Mouse (Mus musculus) embryonic facial prominence, embryonic 12.5 days (tissue): Measurements from ENCODE around the gene Trpm5. TPM values are rescaled to one million over a fixed set of nuclear protein-coding genes. Genes with fewer than 3 reads are reported as not detected.

Source experiments
- ATAC-seq: fragments of 200-750 bp; cut with Nextera tagmentation; 2 replicates; pipeline ENCODE4 v1.8.0; 2017; ENCODE audit not compliant: insufficient number of reproducible peaks, insufficient read depth, low FRiP score, low TSS enrichment
- H3K27ac ChIP-seq: fragments of 300-500 bp; sonication (generic); 2 replicates; pipeline ENCODE4 v1.5.1; 2016; ENCODE audit warnings: mild to moderate bottlenecking
- H3K27me3 ChIP-seq: fragments of 300-500 bp; sonication (generic); 2 replicates; pipeline ENCODE4 v1.6.1; 2016; ENCODE audit warnings: mild to moderate bottlenecking, moderate library complexity
- H3K36me3 ChIP-seq: fragments of 300-500 bp; sonication (generic); 2 replicates; pipeline ENCODE4 v1.6.1; 2016; ENCODE audit warnings: mild to moderate bottlenecking
- H3K4me1 ChIP-seq: fragments of 300-500 bp; sonication (generic); 2 replicates; pipeline ENCODE4 v1.6.1; 2016
- H3K4me2 ChIP-seq: fragments of 300-500 bp; sonication (generic); replicated peaks from 2 replicates; pipeline ENCODE4 v1.6.1; 2016; ENCODE audit warnings: mild to moderate bottlenecking, moderate library complexity
- H3K4me3 ChIP-seq: fragments of 300-500 bp; sonication (generic); 2 replicates; pipeline ENCODE4 v1.5.1; 2016; ENCODE audit warnings: mild to moderate bottlenecking
- H3K9ac ChIP-seq: fragments of 300-500 bp; sonication (generic); 2 replicates; pipeline ENCODE4 v1.6.1; 2016; ENCODE audit warnings: mild to moderate bottlenecking, moderate library complexity
- H3K9me3 ChIP-seq: fragments of 300-500 bp; sonication (generic); 2 replicates; pipeline ENCODE4 v1.6.1; 2016; ENCODE audit warnings: mild to moderate bottlenecking, moderate library complexity
- WGBS: fragments of 180-500 bp; shearing (Covaris S2); methylation state at CpG from one replicate; pipeline ENCODE4 v1.1.7; 2016; 5-methylcytosine and 5-hydroxymethylcytosine counted together
- polyA plus RNA-seq: library from polyadenylated mRNA; unstranded; fragments of >200 nt; fragmentation: Nextera tagmentation; extraction: Ambion mirVana; gene quantifications from 2 replicates; pipeline ENCODE4 v1.2.1, GENCODE M21; 2016

The Trpm5 gene
- polyA plus RNA-seq, result 5.2 and 6.2 TPM in 2 replicates

DNA sequence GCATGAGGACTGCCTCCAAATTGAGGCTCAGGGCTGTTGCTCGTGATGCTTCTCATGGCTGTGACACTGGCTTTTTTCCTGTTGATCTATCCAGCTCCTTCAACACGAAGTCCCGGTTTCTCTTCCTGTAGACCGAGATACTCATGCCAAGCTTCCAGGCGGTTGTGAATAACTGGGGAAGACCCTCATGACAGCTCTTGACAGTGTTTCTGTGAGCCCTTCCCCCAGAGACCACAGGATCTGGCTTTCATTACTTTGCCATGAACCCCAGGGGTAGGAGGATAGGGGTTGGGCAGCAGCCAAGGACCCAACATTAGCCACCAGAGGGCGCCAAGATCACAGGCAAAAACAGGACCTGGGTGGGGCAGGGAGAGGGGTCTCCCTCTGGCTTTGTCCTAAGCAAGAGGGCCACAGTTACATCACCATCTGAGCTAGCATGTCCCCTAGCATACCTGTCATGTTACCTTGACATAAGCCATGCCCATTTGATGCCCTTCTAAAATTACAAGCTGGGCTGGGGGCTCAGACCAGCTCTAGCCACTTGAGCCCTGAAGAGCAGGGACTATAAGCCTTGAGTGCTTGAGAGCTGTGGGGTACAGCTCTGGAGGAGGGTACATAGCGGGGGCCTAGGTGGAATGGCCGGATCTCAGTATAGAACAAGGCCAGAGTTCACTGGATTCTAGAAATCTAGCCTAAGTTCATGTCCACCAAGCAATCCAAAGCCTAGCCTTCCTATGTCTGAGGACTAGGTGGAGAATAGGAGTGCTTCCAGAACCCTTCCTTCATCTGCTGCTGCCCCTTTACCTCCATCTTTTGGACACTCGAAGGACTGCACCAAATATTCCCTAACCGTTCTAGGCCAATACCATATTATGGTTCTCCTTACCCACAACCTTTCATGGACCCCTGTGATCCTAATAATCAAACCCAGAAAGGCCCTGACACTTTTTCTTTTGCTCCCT lies at the start of gene Trpm5:
Gene Trpm5, minus strand, starts transcription at position 51 of the 962 bp plus-strand sequence.
- Histone ChIP-seq H3K36me3 (no peaks in the 10 kb centered on the region), H3K4me3 (no peak within 1 kb of the TSS), H3K9me3 (no peaks in the 10 kb centered on the region), H3K9ac (no peak within 1 kb of the TSS), H3K27me3 (no peaks in the 10 kb centered on the region), H3K4me2 (no peak within 1 kb of the TSS), H3K27ac (no peak within 1 kb of the TSS), H3K4me1 (no peaks in the 10 kb centered on the region)
- 0 out of 2 replicates have a peak, but pooled peaks have one; percentile 3 for ATAC-seq
- WGBS, result 36% methylated on average over 10 of the region's 10 CpGs

DNA sequence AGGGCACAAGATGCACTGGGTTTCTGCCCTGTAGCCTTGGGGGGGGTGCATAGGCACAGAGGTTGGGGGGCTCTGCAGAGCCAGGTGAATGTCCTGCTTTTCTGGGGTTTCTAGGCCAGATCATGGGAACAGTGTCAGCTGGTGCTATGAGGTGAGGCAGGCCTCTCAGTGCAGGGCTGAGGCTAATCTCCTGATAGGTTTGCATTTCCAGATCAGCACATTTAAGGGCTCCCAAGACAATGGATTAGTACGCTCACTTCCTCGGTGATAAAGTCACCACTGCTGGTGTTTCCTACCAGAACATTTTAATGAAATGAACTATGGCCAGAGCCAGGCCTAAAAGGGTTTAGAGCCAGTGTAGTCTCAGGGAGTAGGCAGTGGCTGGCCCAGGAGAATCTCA lies 48.2 kb upstream of the Trpm5 start:
- H3K36me3 ChIP-seq, result no peaks in the 10 kb centered on the region
- no peak for ATAC-seq
- no peaks in the 10 kb centered on the region for H3K9me3 ChIP-seq
- no peak overlapping the region for H3K4me2 ChIP-seq
- no peak overlapping the region for H3K4me3 ChIP-seq
- no peak overlapping the region for H3K9ac ChIP-seq
- no peak overlapping the region for H3K27ac ChIP-seq
- H3K27me3 ChIP-seq, result no peaks in the 10 kb centered on the region
- H3K4me1 ChIP-seq, result no peaks in the 10 kb centered on the region
- WGBS, result 96% methylated on average over 2 of the region's 2 CpGs

GRCm38 (mm10) chr7:143139932-143140331 lies 45.5 kb upstream of the Trpm5 start:
- ATAC-seq, result no peak
- WGBS, result 85% methylated on average over 4 of the region's 4 CpGs
- H3K4me3 ChIP-seq, result no peak overlapping the region
- H3K4me1 ChIP-seq, result no peaks in the 10 kb centered on the region
- H3K9me3 ChIP-seq, result no peaks in the 10 kb centered on the region
- no peaks in the 10 kb centered on the region for H3K27me3 ChIP-seq
- no peak overlapping the region for H3K9ac ChIP-seq
- no peak overlapping the region for H3K4me2 ChIP-seq
- H3K36me3 ChIP-seq, result no peaks in the 10 kb centered on the region
- no peak overlapping the region for H3K27ac ChIP-seq

- H3K9me3 ChIP-seq, result no peaks in the 10 kb centered on the region
- H3K36me3 ChIP-seq, result no peaks in the 10 kb centered on the region
- no peak overlapping the region for H3K27ac ChIP-seq
- no peak overlapping the region for H3K4me2 ChIP-seq
- WGBS, result 53% methylated on average over 1 of the region's 1 CpGs
- ATAC-seq, result no peak
- H3K4me1 ChIP-seq, result no peaks in the 10 kb centered on the region
- H3K9ac ChIP-seq, result no peak overlapping the region
- H3K27me3 ChIP-seq, result no peaks in the 10 kb centered on the region
- no peak overlapping the region for H3K4me3 ChIP-seq
Observed at GRCm38 (mm10) chr7:143138789-143139188, 44.3 kb upstream of the Trpm5 start.

- Histone ChIP-seq H3K27ac (no peak overlapping the region), H3K36me3 (no peaks in the 10 kb centered on the region), H3K9ac (no peak overlapping the region), H3K4me2 (no peak overlapping the region), H3K4me1 (no peaks in the 10 kb centered on the region), H3K4me3 (no peak overlapping the region), H3K27me3 (no peaks in the 10 kb centered on the region), H3K9me3 (no peaks in the 10 kb centered on the region)
- WGBS, result 55% methylated on average over 5 of the region's 5 CpGs
- ATAC-seq, result no peak
Observed at GRCm38 (mm10) chr7:143136561-143136960, 42.1 kb upstream of the Trpm5 start.

DNA sequence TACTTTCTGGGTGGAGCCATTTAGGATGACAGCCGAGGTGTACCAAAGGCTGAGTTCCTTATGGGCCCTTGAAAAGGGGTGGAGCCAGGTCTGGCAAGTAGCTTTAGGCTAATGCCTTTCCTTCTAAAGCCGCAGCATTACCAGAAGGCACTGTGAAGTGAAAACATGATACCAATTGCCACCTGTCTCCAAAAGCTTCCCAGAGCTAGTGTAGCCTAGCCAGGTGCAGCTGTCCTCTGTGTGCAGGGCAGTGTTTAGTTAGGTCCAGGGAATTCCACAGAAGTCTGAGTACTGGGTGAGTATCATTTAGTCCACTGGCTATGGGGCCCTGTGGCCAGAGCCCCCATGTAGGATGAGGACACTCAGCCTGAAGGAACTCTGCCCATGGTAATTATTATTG lies 41.7 kb upstream of the Trpm5 start:
- WGBS, result 61% methylated on average over 2 of the region's 2 CpGs
- Histone ChIP-seq H3K27ac (no peak overlapping the region), H3K27me3 (no peaks in the 10 kb centered on the region), H3K4me1 (no peaks in the 10 kb centered on the region), H3K9ac (no peak overlapping the region), H3K36me3 (no peaks in the 10 kb centered on the region), H3K9me3 (no peaks in the 10 kb centered on the region), H3K4me3 (no peak overlapping the region), H3K4me2 (no peak overlapping the region)
- ATAC-seq, result no peak

- Histone ChIP-seq H3K4me2 (no peak overlapping the region), H3K27me3 (no peaks in the 10 kb centered on the region), H3K36me3 (no peaks in the 10 kb centered on the region), H3K27ac (no peak overlapping the region), H3K9me3 (no peaks in the 10 kb centered on the region), H3K4me3 (no peak overlapping the region), H3K4me1 (no peaks in the 10 kb centered on the region), H3K9ac (no peak overlapping the region)
- WGBS, result 80% methylated on average over 5 of the region's 5 CpGs
- no peak for ATAC-seq
Observed at GRCm38 (mm10) chr7:143132815-143133214, 38.4 kb upstream of the Trpm5 start.

- no peaks in the 10 kb centered on the region for H3K9me3 ChIP-seq
- H3K36me3 ChIP-seq, result no peaks in the 10 kb centered on the region
- ATAC-seq, result no peak
- no peak overlapping the region for H3K4me3 ChIP-seq
- H3K9ac ChIP-seq, result no peak overlapping the region
- no peak overlapping the region for H3K4me2 ChIP-seq
- no peak overlapping the region for H3K27ac ChIP-seq
- no peaks in the 10 kb centered on the region for H3K27me3 ChIP-seq
- whole genome bisulfite sequencing, result 63% methylated on average over 3 of the region's 3 CpGs
- peaks cover 16% of the 10 kb centered on the region for H3K4me1 ChIP-seq
Observed at GRCm38 (mm10) chr7:143124902-143125301, 30.5 kb upstream of the Trpm5 start.

GRCm38 (mm10) chr7:143123876-143124669 lies 29.6 kb upstream of the Trpm5 start:
- ATAC-seq, result peak; percentile 79
- Histone ChIP-seq H3K27me3 (no peaks in the 10 kb centered on the region), H3K9me3 (no peaks in the 10 kb centered on the region), H3K9ac (no peak overlapping the region), H3K4me2 (no peak overlapping the region), H3K4me3 (no peak overlapping the region), H3K27ac (peak overlapping the region; percentile 69; the same call in 1 of the 2 replicates), H3K4me1 (peaks cover 21% of the 10 kb centered on the region), H3K36me3 (no peaks in the 10 kb centered on the region)
- WGBS, result 6% methylated on average over 6 of the region's 6 CpGs

- ATAC-seq, result no peak
- Histone ChIP-seq H3K4me1 (peaks cover 21% of the 10 kb centered on the region), H3K9me3 (no peaks in the 10 kb centered on the region), H3K9ac (no peak overlapping the region), H3K36me3 (no peaks in the 10 kb centered on the region), H3K4me3 (no peak overlapping the region), H3K27ac (no peak overlapping the region), H3K27me3 (no peaks in the 10 kb centered on the region), H3K4me2 (no peak overlapping the region)
- WGBS, result 81% methylated on average over 5 of the region's 5 CpGs
Observed at GRCm38 (mm10) chr7:143122191-143122590, 27.7 kb upstream of the Trpm5 start.

GRCm38 (mm10) chr7:143119826-143120225 lies 25.4 kb upstream of the Trpm5 start:
- WGBS, result 76% methylated on average over 3 of the region's 3 CpGs
- no peak overlapping the region for H3K9ac ChIP-seq
- H3K27me3 ChIP-seq, result no peaks in the 10 kb centered on the region
- peaks cover 17% of the 10 kb centered on the region for H3K4me1 ChIP-seq
- H3K4me3 ChIP-seq, result no peak overlapping the region
- no peak for ATAC-seq
- H3K27ac ChIP-seq, result 0 out of 2 replicates have a peak overlapping the region, but pooled peaks have one; percentile 51
- H3K9me3 ChIP-seq, result no peaks in the 10 kb centered on the region
- H3K4me2 ChIP-seq, result no peak overlapping the region
- H3K36me3 ChIP-seq, result no peaks in the 10 kb centered on the region
